Mouse (Mus musculus): Measurements from ENCODE around the gene Elp1. TPM values are rescaled to one million over a fixed set of nuclear protein-coding genes. Genes with fewer than 3 reads are reported as not detected.

Elp1 gene
- total RNA-seq, 2 experiments from 2014 or later, result 17.5 to 22.9 TPM

GRCm38 (mm10) chr4:56791373-56791772 lies 10.8 kb downstream of the Elp1 start:
- no peak for DNase-seq
- intact Hi-C loops (cut with DNase I), result no loop called here

- intact Hi-C loops (cut with DNase I), result no loop called here
- DNase-seq, result no peak
These were observed 31.1 kb downstream of the Elp1 start for GRCm38 (mm10) chr4:56771065-56771464.

- DNase-seq, result no peak
- intact Hi-C loops (cut with DNase I), result no loop called here
These were observed 33.2 kb downstream of the Elp1 start for GRCm38 (mm10) chr4:56768913-56769312.

GRCm38 (mm10) chr4:56767861-56768284 lies 34.3 kb downstream of the Elp1 start:
- intact Hi-C loops (cut with DNase I), result no loop called here
- no peak for DNase-seq

GRCm38 (mm10) chr4:56757693-56758092 lies 44.4 kb downstream of the Elp1 start:
- DNase-seq, result no peak
- intact Hi-C loops (cut with DNase I), result no loop called here

DNA sequence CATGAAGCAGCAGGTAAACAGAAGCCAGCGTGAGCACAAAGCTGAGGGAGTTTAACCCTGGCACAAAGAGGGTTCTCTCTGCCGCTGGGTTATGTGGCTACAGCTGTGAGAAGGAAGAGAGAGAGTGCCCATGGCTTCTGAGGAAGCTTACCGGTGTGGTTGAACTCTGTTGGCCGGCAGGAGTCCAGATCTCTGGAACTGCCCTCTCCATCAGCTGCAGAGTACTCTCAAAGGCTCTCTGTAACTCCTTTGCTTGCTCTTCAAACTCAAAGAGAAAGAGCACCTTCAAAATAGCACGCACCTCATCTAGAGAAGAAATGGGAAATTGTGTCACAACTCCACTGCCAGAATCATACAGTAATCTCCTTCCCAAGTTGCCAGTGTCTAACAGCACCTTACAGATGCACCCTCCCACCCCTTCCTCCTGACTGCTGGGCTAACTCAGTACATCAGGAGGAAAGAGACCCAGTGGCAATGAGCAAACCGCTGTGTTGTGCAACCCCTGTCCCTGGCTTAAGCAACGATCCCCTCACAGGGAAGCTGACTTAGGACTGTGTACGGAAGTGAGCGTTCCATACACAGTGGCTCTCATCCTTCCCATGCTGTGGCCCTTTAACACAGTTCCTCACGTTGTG lies 45.0 kb downstream of the Elp1 start:
- intact Hi-C loops (cut with DNase I), result no loop called here
- DNase-seq, result no peak

DNA sequence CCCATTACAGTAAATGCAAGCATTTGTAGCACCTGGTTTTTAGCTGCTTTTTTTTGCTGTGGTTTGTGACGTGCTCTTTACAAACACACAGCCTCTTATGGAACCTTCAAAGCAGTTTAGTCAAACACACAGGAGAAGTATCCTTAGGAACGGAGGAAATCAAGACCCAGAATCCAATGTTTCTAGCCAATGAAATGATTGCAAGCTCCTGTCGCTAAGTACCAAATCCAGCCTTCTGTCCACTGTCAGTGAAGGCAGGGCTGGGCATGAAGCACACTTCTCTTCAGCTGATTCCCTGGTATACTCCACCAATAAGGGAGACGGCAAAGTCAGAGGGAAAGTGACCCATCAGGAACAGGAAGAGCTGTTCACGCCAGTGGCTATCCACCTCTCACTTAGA lies 46.1 kb downstream of the Elp1 start:
- DNase-seq, result no peak
- intact Hi-C loops (cut with DNase I), result no loop called here

DNA sequence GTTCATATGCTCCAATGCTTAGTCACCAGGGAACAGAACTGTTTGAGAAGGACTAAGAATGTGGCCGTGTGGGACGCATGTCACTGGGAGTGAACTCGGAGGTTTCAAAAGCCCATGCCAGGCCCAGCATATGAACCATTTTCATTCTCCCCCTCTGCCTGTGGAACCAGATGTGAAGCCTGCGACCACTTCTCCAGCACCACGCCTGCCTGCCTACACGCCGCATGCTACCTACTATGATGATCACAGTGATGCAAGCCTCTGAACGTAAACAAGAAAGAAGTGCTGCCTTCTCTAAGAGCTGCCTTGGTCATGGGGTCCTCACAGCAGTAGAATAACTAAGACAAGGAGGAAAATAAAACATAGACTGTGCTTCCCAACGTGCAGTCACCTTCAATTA lies 54.7 kb downstream of the Elp1 start:
- DNase-seq, result no peak

DNA sequence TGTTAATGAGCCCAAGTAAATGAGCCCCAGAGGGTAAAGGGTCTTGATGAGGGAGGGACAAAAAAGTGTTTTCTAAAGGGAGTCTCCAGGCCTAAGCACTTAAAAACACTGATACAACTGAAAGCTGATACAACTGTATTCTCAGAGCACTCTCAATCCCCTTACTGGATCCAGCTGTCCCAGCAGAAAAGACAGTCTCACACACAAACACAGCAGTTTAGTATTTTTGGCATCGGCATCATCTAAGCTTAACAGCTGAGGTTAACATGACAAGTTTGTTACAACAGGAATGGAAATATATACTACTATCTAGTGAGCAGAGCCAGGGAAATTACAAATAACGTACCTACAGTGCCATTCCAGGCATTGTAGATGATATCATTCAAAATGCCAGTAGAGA lies 55.8 kb downstream of the Elp1 start:
- intact Hi-C loops (cut with DNase I), result no loop called here
- no peak for DNase-seq

More for the DNA sequence above, 54.7 kb downstream of the Elp1 start:
- intact Hi-C loops (cut with DNase I), result no loop called here

DNA sequence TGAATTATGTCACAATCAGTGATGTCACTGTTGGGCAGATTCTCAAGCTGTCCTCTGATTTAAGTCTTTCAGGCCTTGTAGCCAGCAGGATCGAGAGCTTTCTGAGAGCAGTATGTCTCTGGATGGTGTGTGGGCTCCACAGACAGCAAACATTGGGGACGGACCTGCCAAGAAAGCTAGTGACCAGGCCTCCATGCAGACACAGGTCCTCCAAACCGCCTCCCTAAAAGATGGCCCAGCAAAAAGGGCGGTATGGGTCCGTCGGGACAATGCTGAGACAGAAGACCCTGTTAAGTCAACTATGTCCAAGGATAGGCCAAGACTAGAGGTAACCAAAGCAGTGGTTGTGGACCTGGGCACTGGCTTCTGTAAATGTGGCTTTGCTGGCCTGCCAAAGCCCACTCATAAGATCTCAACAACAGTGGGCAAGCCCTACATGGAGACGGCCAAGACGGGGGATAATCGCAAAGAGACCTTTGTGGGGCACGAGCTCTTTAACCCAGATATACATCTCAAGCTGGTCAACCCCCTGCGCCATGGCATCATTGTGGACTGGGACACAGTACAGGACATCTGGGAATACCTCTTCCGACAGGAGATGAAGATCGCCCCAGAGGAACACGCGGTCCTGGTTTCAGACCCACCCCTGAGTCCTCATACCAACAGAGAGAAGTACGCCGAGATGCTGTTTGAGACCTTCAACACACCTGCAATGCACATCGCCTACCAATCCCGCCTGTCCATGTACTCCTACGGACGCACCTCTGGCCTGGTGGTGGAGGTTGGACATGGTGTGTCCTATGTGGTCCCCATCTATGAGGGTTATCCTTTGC lies 58.6 kb downstream of the Elp1 start, which contains the start of gene Actl7a:
Gene Actl7a, plus strand, starts transcription at position 51 of the 833 bp plus-strand sequence.
- no peak for DNase-seq
- intact Hi-C loops (cut with DNase I), result no loop called here

DNA sequence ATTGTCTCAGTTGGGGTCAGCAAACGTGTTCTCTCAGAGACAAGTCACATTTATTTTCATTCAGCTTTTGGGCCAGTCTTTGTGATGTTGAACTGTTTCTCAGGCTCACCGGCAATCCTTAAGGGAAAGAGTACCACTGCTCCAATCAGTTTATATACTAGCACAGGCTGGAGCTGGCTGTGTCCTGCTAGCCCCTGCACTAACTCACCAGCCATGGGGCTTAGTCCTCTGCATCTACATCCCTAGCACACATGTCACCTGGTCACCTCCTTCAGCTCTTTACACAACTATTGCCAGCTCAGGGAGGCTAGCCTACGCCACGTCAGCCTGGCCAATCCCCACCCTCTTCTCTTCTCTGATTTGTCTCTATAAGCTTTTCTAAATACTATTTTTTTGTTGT lies 59.4 kb downstream of the Elp1 start:
- intact Hi-C loops (cut with DNase I), result no loop called here

DNA sequence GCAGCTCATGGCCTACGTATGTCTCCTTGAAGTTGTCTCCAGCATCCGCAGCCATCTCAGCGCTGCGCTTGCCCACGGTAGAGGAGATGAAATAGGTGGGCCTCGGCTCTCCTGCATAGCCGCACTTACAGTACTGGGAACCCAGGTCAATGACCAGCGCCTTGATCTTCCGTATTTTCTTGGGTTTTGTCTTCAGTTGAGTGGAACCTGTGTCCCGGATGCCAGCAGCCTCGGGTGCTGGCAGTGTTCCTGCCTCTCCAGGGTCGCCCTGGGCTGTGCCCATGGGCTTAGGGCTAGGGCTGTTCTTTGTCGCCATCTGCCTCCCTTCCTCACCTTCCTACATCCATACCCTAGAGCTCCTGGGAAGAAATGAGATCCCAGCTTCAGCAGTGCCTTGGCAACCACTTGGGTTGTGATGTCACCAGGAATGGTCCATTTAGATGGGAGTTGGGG lies 61.1 kb downstream of the Elp1 start, which contains the start of gene Actl7b:
Gene Actl7b, minus strand, starts transcription at position 403 of the 453 bp plus-strand sequence.
- intact Hi-C loops (cut with DNase I), result no loop called here
- DNase-seq, result no peak

More for the DNA sequence above, 59.4 kb downstream of the Elp1 start:
- no peak for DNase-seq

DNA sequence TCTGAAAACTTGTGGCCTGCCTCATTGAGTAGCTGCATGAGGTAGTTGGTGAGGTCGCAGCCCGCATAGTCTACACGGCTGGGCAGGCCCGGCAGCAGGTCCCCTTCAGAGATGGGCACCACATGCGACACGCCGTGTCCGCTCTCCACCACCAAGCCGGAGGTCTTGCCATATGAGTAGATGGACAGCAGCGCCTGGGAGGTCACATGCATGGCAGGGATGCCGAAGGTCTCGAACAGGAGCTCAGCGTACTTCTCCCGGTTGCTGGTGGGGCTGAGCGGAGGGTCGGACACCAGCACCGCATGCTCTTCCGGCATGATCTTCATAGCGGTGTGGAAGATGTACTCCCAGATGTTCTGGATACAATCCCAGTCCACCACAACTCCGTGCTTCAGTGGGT lies 61.5 kb downstream of the Elp1 start:
- intact Hi-C loops (cut with DNase I), result no loop called here
- DNase-seq, result no peak

DNA sequence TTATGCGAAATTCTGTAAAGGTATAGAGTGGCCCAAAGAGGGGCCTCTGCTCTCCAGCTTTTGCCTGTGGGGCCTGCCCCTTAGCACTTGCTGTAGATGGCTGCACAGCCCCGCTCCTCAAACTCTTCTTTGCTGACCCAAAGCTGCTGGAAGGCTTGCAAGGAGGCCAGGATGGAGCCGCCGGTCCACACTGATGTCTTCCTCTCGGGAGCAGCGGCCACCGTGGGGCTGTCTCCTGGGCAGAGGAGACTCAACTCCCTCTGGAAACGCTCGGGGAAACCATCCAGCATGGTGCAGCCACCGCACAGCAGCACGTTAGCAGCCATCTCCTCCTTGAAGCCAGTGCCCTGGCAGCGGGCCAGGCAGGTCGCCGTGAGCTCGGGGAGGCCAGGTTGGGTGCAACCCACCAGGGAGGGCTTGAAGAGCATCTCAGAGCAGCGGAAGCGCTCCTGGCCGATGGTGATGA lies 62.1 kb downstream of the Elp1 start, which contains the start of gene Gm26657:
Gene Gm26657, plus strand, starts transcription at position 51 of the 466 bp plus-strand sequence.
- intact Hi-C loops (cut with DNase I), result no loop called here
- no peak for DNase-seq

DNA sequence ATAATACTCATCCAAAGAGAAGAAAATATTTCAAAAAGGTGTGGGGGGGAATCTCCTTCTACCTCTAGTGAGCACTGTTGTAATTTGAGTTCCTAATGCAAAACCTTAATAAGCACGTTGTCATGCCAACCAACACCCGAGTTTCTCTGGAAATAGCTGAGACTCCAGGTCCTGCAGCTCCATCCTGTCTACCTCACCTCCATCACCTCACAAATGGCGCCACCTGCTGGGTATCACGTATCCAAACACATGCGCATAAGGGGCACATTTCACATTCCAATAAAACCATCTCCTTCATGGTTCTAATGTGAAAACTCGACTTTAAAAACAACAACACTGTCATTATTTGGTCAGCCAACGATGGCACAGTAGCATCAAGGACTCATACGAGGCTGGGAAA lies 76.3 kb downstream of the Elp1 start:
- no peak for DNase-seq
- intact Hi-C loops (cut with DNase I), result no loop called here

DNA sequence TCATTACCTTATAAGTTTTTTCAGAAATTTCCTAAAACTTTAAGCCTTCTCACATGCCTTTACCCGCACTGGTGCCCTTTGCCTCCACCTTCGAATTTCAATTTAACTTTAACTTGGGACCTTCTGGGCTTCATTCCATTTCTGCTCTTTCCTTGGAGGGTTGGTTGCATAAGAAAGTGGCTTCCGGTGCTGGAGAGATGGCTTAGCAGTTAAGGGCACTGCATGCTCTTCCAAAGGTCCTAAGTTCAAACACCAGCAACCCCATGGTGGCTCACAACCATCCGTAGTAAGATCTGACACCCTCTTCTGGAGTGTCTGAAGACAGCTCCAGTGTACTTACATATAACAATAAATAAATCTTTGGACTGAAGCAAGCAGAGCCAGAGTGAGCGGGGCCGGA lies 78.9 kb downstream of the Elp1 start:
- intact Hi-C loops (cut with DNase I), result no loop called here
- DNase-seq, result no peak

DNA sequence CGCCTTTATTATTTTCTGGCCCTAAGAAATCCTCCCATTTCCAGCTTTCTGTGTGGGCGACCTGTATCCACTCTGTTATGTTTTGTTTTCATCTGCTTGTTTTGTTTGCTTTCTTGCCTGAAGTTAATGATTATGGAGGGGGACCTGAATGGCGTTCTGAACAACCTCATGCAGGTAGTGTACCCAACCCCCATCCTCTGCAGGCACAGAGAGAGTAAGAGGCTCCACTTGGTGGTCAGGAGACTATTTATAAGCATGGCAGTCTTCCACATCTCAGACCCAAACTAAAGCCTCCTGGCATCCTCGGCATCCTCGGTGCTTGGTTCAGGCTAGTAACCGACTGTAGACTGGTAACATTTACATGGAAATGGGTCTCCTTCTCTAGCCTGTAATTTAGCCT lies 79.8 kb downstream of the Elp1 start:
- intact Hi-C loops (cut with DNase I), result no loop called here
- DNase-seq, result no peak

- DNase-seq, result no peak
- intact Hi-C loops (cut with DNase I), result no loop called here
These were observed 80.7 kb downstream of the Elp1 start for GRCm38 (mm10) chr4:56721469-56721868.

DNA sequence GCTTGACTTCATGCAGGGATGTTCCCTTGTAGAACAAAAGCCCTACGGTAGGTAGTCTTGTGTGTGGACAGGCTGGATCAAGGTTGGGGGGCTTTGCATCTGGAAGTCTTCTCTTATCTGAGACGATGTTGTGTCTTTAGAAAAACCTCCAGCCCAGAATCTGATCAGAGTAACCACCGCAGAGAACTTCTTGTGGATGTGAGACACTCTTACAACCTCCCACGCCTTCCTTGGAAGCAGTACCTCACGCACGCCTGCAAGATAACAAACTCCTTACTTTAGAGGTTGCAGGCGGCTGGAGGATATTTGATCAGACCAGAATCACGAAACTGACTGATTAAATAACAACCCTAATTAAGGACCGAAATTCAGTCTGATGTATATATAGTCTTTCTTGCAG lies 81.7 kb downstream of the Elp1 start:
- intact Hi-C loops (cut with DNase I), result no loop called here
- DNase-seq, result no peak

- DNase-seq, result no peak
- intact Hi-C loops (cut with DNase I), result no loop called here
These were observed 82.7 kb downstream of the Elp1 start for GRCm38 (mm10) chr4:56719456-56719855.

DNA sequence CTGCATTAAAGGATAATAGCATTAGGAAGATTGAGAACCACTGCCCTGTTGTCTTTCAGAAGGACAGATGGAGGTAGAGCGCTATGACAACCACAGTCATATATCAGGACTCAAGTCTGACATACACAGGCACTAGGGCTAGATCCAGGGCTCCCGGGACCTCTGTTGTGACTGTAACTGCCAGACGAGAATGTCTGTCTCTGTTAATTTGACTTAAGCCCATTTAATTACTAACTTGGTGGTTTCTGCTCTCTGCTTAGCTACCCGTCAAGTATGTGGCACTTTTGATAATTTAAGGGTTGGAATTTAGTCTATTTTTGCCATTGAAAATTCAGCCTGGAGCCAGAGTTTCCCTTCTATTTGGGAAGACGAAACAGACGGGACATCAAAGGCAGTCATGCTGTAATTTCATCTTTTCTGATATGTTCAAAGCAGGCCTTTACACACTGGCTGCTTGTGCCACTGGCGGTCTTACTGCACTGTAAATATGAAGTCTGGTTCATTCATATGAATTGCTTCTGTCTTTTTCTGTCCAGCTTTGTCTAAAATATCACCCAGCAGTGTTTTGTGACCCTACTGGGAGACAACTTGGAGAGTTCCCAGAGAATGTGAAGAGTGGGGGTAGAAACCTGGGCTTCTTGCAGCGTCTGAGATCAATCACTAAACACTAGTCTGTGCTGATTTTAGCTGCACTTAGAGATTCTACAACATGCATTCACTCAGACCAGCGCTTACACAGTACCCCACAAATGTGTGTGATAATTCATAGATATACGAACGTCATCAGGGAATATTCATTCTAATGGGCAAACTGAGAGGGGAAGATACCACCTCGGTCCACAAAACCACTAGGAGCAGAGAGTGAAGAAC lies 83.3 kb downstream of the Elp1 start:
- intact Hi-C loops (cut with DNase I), result no loop called here
- DNase-seq, result no peak
